Mouse (Mus musculus) megakaryocyte, embryonic 14.5 days (primary cell): ENCODE results near the gene Tmem150a.

Experiments
- FLI1 ChIP-seq: IDR thresholded peaks from 2 replicates; pipeline ENCODE4 v1.6.1; 2012; ENCODE audit warnings: low read length, inconsistent platforms, mixed read lengths
- GATA1 ChIP-seq: IDR thresholded peaks from 3 replicates; pipeline ENCODE4 v1.6.1; 2012; ENCODE audit warnings: mixed read lengths, low read length, inconsistent platforms, borderline replicate concordance

DNA sequence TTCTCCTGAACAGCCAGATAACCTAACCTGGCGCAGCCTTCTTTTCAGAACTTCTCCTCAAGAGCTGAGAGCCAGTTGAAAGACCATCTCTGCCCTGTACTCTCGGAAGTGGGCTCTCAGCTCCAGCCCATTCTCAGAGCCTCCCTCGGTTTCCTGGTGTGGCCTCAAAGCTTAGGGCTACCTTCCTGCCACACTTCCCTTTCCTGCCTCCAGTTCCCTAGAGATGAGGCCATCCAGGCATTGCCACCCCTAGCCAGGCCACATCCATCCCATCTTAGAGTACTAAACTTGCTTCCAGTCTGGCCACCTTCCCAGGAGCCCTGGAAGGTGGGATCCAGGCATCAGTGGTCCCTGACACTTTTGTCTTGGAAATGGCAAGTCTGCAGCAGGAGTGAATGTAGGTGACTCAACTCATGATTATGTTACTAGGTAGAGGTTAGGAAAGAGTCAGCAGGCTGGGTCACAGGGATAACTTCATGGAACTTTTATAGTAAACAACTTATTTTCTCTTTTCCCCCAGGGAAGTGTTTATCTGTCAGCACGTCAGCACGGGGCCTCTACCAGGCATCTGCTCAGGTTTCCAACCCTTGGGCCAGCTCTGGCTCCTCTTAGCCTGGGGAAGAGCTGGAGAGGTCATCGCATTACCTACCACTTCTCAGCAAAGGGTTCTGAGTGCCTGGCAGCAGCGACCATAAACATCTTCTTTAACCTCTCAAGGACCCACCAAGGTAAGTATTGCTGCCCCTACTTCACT, 24.3 kb downstream of the Tmem150a start:
- TF ChIP-seq GATA1 (no peak), FLI1 (no peak)
